Mouse (Mus musculus): ENCODE results near the gene Slc9b1. TPM values are rescaled to one million over a fixed set of nuclear protein-coding genes. Genes with fewer than 3 reads are reported as not detected.

Gene Slc9b1
- total and polyA plus RNA-seq, 3 experiments, result 0.14 TPM; not detected in 2

DNA sequence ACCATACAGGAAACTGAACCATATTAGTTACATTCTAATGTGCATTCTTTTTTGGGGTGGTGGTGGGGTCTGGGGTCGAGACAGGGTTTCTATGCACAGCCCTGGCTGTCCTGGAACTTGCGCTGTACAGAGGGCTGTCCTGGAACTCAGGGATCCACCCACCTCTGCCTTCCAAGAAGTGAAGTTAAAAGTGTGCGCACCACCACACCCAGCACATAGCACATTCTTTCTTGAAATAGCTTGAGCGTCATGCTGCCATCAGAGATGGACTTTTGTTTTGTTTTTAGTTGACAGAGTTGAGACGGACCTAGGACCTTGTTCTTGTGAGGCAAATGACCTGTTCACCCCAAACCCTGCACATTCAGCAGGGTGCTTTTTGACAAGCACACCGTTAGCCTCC, 20.7 kb upstream of the Slc9b1 start:
- Histone ChIP-seq H3K4me1 (ENCODE audit: control insufficient read depth in 1 of 2, insufficient read depth in 2 of 2, low read length in 2 of 2) (no peaks in the 10 kb centered on the region), H3K9ac (ENCODE audit: control insufficient read depth, low read depth, low read length, poor library complexity, severe bottlenecking) (no peak overlapping the region)

DNA sequence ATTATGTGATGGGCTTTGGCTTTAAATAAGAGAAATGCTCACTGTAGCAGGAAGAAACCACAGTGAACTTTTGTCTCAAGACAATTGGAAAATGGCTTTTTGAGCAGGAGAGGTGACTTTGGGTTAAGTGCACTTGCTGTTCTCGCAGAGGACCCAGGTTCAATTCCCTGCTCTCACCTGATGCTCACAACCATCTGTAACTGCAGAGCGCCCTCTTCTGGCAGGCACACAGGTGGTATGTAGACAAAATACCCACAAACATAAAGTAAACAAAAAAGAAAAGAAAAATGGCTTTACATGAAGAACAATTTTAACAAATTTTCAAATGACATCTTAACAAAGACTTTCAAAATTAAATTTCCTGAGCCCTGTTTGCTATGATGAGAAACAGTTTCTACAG, 20.2 kb upstream of the Slc9b1 start:
- Histone ChIP-seq H3K27me3 (ENCODE audit: control insufficient read depth in 1 of 2, insufficient read depth in 2 of 2, low read length in 2 of 2) (no peaks in the 10 kb centered on the region), H3K4me3 (ENCODE audit: control insufficient read depth in 1 of 2, insufficient read depth in 1 of 2, low read depth in 2 of 2, low read length in 2 of 2) (no peak overlapping the region), H3K79me2 (ENCODE audit: control insufficient read depth, insufficient read depth, low read length, poor library complexity) (no peaks in the 10 kb centered on the region), H3K36me3 (ENCODE audit: control insufficient read depth in 1 of 2, insufficient read depth in 2 of 2, low read length in 2 of 2) (no peaks in the 10 kb centered on the region), H3K4me1 (ENCODE audit: control insufficient read depth in 1 of 2, insufficient read depth in 2 of 2, low read length in 2 of 2) (no peaks in the 10 kb centered on the region), H3K9me3 (replicated peaks; ENCODE audit: insufficient read depth, low read length) (no peaks in the 10 kb centered on the region), H3K9ac (ENCODE audit: control insufficient read depth, low read depth, low read length, poor library complexity, severe bottlenecking) (no peak overlapping the region), H3K27ac (ENCODE audit: control insufficient read depth, low read depth, low read length) (no peak overlapping the region)
- TF ChIP-seq UBTF (IDR thresholded peaks at IDR 0.05; ENCODE audit: borderline replicate concordance, insufficient read depth, low read depth, low read length), result no peak
- TF ChIP-seq EP300 (IDR thresholded peaks at IDR 0.05; ENCODE audit: low read depth in 1 of 2, low read length in 2 of 2), result no peak
- no peak for TF ChIP-seq ELF1 (IDR thresholded peaks at IDR 0.05; ENCODE audit: low read depth, low read length)
- TF ChIP-seq POLR2AphosphoS5 (IDR thresholded peaks at IDR 0.05; ENCODE audit: borderline replicate concordance, low read depth, low read length), result no peak
- peak; percentile 76 for TF ChIP-seq SMC3 (IDR thresholded peaks at IDR 0.05; ENCODE audit: low read depth, low read length)
- TF ChIP-seq ZC3H11A (IDR thresholded peaks at IDR 0.05; ENCODE audit: low read depth, low read length), result peak; percentile 63
- no peak for TF ChIP-seq MXI1 (IDR thresholded peaks at IDR 0.05; ENCODE audit: low read depth, low read length)
- peak; percentile 75 to 80 (median 77) for TF ChIP-seq CTCF (IDR thresholded peaks at IDR 0.05 in 2 of 3, conservative IDR thresholded peaks at IDR 0.05 in 1 of 3; ENCODE audit: control insufficient read depth in 1 of 3, insufficient read depth in 1 of 3, low read depth in 2 of 3, low read length in 3 of 3, poor library complexity in 1 of 3, severe bottlenecking in 1 of 3)
- no peak for TF ChIP-seq CHD2 (IDR thresholded peaks at IDR 0.05; ENCODE audit: low read length)
- TF ChIP-seq TBP (IDR thresholded peaks at IDR 0.05; ENCODE audit: low read depth, low read length), result no peak
- no peak for TF ChIP-seq MAFK (IDR thresholded peaks at IDR 0.05; ENCODE audit: borderline replicate concordance, low read depth, low read length)
- TF ChIP-seq E2F4 (IDR thresholded peaks at IDR 0.05; ENCODE audit: borderline replicate concordance, low read depth, low read length), result no peak
- no peak for TF ChIP-seq GABPA (IDR thresholded peaks at IDR 0.05; ENCODE audit: low read depth, low read length)
- TF ChIP-seq ZKSCAN1 (IDR thresholded peaks at IDR 0.05; ENCODE audit: low read depth, low read length), result no peak
- TF ChIP-seq SIN3A (IDR thresholded peaks at IDR 0.05; ENCODE audit: low read length), result no peak
- TF ChIP-seq RAD21 (IDR thresholded peaks at IDR 0.05; ENCODE audit: low read depth, low read length), result peak; percentile 59
- no peak for TF ChIP-seq JUND (IDR thresholded peaks at IDR 0.05; ENCODE audit: low read depth, low read length)
- peak; percentile 67 for DNase-seq (ENCODE audit: low read depth, low spot score)

More for the DNA sequence above, 20.7 kb upstream of the Slc9b1 start:
- no peak for DNase-seq (ENCODE audit: low read depth, low spot score)
- H3K27me3 ChIP-seq (ENCODE audit: control insufficient read depth in 1 of 2, insufficient read depth in 2 of 2, low read length in 2 of 2), result no peaks in the 10 kb centered on the region
- no peak for TF ChIP-seq GATA1 (IDR thresholded peaks at IDR 0.05; ENCODE audit: low read depth, low read length)
- no peak for TF ChIP-seq HCFC1 (IDR thresholded peaks at IDR 0.05; ENCODE audit: low read depth, low read length)
- TF ChIP-seq RAD21 (IDR thresholded peaks at IDR 0.05; ENCODE audit: low read depth, low read length), result no peak
- no peak for TF ChIP-seq MAFK (IDR thresholded peaks at IDR 0.05; ENCODE audit: borderline replicate concordance, low read depth, low read length)
- TF ChIP-seq EP300 (IDR thresholded peaks at IDR 0.05; ENCODE audit: low read depth in 1 of 2, low read length in 2 of 2), result no peak
- no peak for TF ChIP-seq KAT2A (conservative IDR thresholded peaks at IDR 0.05; ENCODE audit: low read depth, low read length)
- TF ChIP-seq ZC3H11A (IDR thresholded peaks at IDR 0.05; ENCODE audit: low read depth, low read length), result no peak
- no peak for TF ChIP-seq CHD1 (IDR thresholded peaks at IDR 0.05; ENCODE audit: low read depth, low read length)
- no peak for TF ChIP-seq UBTF (IDR thresholded peaks at IDR 0.05; ENCODE audit: borderline replicate concordance, insufficient read depth, low read depth, low read length)
- no peak for TF ChIP-seq POLR2AphosphoS2 (IDR thresholded peaks at IDR 0.05; ENCODE audit: low read length)
- TF ChIP-seq ETS1 (IDR thresholded peaks at IDR 0.05; ENCODE audit: low read depth, low read length), result no peak
- no peak for TF ChIP-seq SMC3 (IDR thresholded peaks at IDR 0.05; ENCODE audit: low read depth, low read length)
- H3K36me3 ChIP-seq (ENCODE audit: control insufficient read depth in 1 of 2, insufficient read depth in 2 of 2, low read length in 2 of 2), result no peaks in the 10 kb centered on the region
- no peaks in the 10 kb centered on the region for H3K79me2 ChIP-seq (ENCODE audit: control insufficient read depth, insufficient read depth, low read length, poor library complexity)
- no peaks in the 10 kb centered on the region for H3K9me3 ChIP-seq (replicated peaks; ENCODE audit: insufficient read depth, low read length)
- no peak overlapping the region for H3K27ac ChIP-seq (ENCODE audit: control insufficient read depth, low read depth, low read length)
- no peak overlapping the region for H3K4me3 ChIP-seq (ENCODE audit: control insufficient read depth in 1 of 2, insufficient read depth in 1 of 2, low read depth in 2 of 2, low read length in 2 of 2)
